Mouse (Mus musculus) NIH3T3 (cell line): Measurements from ENCODE around the gene Zswim3.

Source experiments
- DNase-seq: peaks from one replicate; pipeline ENCODE4 v3.0.0-alpha.2; 2012; ENCODE audit warnings: low read depth

Zswim3 gene

DNA sequence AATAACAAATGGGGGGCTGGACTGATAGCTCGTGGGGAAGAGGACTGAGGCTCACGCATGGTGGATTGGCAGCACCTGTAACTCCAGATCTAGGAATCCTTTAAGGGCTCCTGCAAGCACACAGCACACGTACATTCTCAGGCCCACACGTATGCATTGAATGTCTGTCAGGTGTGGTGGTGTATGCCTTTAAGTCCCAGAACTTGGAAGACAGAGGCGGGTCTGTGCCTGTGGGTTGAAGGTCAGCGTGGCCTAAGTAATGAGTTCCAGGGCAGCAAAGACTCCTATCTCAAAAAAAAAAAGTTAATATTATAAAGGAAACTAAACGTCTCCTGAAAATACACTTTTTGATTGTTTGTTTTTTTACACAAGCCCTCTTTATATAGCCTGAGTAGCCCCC lies 1.7 kb downstream of the Zswim3 start:
- no peak for DNase-seq

DNA sequence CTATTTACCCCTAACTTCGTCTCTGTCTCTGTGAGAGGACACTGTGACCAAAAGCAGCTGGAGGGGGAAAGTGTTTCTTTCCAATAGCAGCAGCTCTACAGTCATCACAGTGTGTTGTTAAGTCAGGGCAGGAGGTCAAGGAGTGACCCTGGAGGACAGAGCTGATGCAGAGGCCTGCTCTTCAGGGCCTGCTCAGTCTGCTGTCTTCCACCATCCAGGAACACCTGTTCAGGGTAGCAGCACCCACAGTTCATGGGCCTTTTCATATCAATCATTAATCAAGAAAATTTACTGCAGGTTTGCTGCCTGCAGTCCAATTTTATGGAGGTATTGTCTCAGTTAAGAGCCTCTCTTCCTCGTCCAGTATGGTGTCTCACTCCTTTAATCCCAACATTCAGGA lies 8.7 kb downstream of the Zswim3 start:
- DNase-seq, result no peak

GRCm38 (mm10) chr2:164815348-164815747 lies 10.4 kb downstream of the Zswim3 start:
- DNase-seq, result no peak

DNA sequence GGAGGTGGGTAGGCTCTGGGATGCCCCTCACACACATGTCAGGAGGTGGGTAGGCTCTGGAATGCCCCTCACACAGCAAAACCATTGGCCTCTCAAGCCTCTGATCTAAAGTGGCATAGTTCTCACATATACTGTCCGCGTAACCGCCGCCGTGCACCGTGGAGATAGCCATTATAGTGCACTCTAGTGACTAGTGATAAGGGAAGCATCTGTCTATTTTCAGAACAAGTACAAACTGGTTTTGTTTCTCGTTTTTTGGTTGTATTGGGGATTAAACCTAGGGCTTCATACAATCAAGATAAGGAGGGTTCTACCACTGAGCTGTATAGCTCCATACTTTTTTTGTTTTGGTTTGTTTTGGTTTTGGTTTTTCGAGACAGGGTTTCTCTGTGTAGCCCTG lies 10.9 kb downstream of the Zswim3 start:
- no peak for DNase-seq

DNA sequence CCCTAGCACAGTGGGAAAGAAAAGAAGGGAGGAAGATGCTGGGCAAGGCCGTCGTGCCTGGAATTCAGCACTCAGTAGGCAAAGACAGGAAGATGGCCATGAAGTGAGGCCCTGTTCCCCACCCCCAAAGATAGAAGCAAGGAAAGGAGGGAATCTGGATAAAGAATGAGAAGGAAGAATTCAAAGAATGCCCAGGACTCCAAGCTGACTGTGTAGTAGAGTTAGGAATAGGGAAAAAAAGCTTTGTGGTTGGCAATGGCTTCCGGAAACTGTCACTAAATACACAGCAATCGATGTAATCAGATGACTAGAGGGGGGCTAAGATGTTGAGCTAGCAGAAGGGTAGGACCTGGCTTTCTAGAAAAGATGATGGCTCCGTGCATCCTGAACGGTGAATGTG lies 12.3 kb downstream of the Zswim3 start:
- DNase-seq, result no peak

DNA sequence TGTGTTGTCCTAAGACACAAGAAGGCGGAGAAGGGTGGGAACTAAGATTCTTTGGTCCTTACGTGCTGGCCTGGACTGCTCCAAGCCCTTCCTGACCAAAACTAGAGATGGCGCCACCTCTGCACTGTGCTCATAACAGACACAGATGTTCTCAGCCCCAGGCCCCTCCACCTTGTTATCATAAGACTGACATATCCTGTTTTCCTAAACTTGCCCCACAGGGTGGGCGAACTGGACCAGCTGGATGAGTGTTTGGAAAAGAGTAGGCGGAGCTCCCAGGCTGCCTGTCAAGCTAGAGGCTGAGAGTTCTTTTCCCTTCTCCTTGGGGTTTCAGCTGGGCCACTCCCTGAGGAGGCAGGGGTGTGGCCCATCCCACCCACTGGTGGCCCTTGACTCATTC lies 12.8 kb downstream of the Zswim3 start:
- DNase-seq, result peak; percentile 36

GRCm38 (mm10) chr2:164821060-164821459 lies 16.2 kb downstream of the Zswim3 start:
- no peak for DNase-seq

- DNase-seq, result peak; percentile 99
Observed at GRCm38 (mm10) chr2:164822636-164823165, 17.8 kb downstream of the Zswim3 start, which contains the start of gene Zswim1. Gene Zswim1, plus strand, starts transcription at chr2:164822686.

DNA sequence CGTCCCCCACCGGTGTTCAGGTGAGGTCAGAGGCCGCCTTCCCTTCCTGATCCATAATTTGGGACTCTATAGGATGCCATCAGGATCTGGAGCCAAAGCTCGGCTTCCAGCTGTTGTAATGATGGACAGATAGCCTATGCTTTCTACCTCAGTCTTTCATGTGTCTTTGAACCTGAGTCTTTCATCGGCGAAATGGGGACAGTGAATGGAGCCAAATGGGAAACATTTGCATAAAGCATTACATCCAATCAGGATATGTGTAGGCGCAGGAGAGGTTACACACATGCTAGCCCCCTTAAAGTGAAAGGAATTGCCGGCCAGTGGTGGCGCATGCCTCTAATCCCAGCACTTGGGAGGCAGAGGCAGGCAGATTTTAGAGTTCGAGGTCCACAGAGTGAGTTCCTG lies 18.3 kb downstream of the Zswim3 start:
- peak; percentile 65 for DNase-seq

DNA sequence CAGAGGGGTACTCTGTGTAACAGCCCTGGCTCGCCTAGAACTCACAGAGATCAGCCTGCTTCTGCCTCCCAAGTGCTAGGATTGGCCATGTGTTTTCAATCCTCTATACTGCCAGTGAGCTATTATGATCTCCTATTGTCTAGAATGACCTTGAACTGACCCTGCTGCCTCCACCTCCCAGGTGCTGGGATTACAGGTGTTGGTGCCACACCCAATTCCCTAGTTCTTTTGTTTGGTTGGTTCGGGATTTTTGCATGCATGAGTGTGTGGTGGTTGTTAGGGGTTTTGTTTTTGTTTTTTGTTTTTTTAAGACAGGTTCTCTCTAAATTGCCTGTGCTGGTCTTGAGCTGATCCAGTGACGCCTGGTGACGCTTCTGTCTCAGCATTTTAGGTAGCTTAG lies 19.1 kb downstream of the Zswim3 start:
- DNase-seq, result no peak

GRCm38 (mm10) chr2:164825521-164825920 lies 20.6 kb downstream of the Zswim3 start:
- DNase-seq, result no peak

GRCm38 (mm10) chr2:164827146-164827850 lies 22.4 kb downstream of the Zswim3 start:
- no peak for DNase-seq

GRCm38 (mm10) chr2:164828437-164828836 lies 23.5 kb downstream of the Zswim3 start, which contains the start of gene Spata25:
Gene Spata25, minus strand, starts transcription at chr2:164828537.
- no peak for DNase-seq

DNA sequence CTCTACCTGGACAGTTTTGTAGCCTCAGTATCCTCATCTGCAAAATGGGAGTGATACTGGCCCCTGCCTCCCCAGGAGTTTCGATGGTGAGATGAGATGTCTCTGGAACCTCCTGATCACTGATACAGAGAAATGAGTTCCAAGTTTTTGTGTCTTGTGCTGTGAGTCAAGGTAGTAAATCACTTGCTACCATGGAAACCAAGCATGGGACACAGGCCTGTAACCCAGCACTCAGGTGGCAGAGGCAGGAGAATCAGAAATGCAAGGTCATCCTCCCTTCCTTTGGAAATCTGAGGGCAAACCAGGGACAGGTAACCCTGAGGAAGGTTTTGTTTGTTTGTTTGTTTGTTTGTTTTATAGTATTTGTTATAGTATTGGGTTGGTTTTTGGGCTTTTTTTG lies 24.2 kb downstream of the Zswim3 start:
- no peak for DNase-seq

GRCm38 (mm10) chr2:164831029-164831428 lies 26.1 kb downstream of the Zswim3 start:
- DNase-seq, result no peak

DNA sequence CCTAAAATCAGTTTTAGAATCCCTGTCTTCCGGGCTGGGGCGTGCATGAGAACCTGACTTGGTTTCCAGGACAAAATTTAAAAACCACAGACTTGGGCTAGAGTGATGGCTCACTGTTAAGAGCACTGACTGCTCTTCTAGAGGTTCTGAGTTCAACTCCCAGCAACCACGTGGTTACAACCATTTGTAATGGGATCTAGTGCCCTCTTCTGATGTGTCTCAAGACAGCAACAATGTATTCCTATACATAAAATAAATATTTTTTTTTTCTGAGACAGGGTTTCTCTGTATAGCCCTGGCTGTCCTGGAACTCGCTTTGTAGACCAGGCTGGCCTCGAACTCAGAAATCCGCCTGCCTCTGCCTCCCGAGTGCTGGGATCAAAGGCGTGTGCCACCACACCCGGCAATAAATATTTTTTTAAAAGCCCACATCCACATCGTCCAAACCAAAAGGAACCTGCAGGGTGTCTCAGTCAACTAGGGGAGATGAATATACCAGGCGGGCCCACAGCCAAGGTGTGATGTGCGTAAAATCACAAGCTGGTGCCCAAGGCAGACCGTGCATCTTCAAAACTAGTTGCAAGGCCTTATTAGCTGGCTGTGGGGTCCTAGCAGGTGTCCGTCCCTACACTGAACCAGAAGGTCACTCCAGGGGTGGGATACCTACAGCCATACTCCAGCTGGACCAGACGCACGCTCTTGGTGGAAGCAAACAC lies 27.3 kb downstream of the Zswim3 start:
- peak; percentile 40 for DNase-seq

DNA sequence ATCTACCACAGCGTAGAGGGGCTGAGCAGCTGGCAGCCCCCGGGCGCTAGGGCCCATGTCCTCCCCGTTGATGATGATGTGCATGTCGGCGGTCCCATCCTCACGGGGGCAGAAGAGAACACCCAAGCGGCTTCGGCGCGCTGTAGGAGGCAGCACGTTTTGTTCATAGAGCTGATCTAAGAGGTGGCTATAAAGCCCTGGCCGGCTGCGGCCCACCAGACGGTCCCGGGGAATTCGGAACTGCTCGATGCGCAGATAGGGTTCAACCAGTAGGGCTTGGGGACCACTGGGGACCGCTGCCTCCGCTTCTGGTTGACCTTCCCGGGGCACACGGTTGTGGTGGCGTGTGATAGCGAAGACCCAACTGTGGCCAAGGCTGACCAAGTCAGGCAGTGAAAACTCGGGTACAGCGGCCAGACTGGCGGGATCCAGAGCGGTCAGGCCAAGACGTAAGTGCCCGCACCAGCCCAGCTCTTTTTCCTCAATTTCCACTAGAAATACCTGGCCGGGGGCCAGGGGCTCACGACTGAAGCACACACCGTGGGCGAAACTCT lies 27.9 kb downstream of the Zswim3 start, which contains the start of gene Ctsa:
TSS of gene Ctsa (plus strand) at position 126 of the 554 bp plus-strand sequence.
- peak; percentile 88 for DNase-seq

DNA sequence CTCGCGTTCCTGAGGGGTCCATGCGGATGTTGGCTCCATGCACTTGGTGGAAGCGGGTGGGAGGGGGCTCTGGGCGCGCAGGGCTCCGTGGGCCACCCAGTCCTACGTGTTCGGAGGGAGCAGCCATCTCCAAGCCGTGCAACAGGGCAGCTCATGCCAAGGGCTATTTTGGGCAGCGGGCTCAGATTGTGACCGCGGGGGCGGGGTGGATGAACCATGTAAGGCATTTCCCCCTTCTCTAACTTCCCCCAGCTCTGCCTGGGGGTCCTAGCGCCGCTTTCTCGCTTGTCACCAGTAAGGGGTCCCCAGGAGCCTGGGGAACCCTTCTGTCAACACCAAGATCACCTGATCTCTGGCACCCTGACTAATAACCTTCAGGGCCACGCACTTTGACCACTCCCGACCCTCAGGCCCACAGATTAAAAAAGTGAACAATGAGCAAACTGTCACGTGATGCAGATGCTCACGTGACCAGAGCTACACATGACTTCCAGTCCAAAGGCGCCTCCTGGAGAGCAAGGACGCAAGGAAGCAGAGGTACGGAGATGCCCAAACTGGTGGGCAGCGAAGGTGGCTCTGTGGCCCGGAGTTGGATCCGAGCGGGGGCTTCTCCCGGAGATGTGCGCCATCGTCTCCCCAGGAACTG lies 28.5 kb downstream of the Zswim3 start, which contains the start of gene Neurl2:
TSS of gene Neurl2 (minus strand) at position 143 of the 646 bp plus-strand sequence.
- DNase-seq, result peak; percentile 100

GRCm38 (mm10) chr2:164834531-164834930 lies 29.6 kb downstream of the Zswim3 start:
- peak; percentile 60 for DNase-seq

- DNase-seq, result no peak
Observed at GRCm38 (mm10) chr2:164835164-164835563, 30.3 kb downstream of the Zswim3 start.

DNA sequence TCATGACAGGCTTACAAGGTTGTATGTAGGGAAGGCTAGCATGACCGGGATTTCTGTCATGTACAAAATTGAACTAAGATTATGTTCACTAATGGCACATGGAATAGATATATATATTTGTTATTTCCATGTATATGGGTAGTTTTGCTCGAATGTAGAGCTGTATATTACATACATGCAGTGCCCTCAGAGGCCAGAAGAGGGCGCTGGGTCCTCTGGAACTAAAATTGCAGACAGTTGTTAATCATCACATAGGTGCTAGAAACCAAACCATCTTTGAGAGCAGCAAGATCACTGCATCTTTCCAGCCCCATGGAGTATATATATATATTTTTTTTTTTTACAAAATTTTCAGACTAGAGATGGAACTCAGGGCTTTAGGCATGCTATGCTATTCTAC lies 40.9 kb downstream of the Zswim3 start:
- DNase-seq, result peak; percentile 51

- DNase-seq, result no peak
Observed at GRCm38 (mm10) chr2:164850061-164850460, 45.2 kb downstream of the Zswim3 start.
